Mouse (Mus musculus) mouse embryonic stem cell (cell line): ENCODE measurements around the gene Fgfr2.

Experiments used
- in situ Hi-C, 2 experiments: fragments of 300-500 bp; cut with MboI; formaldehyde crosslinking; loops; 1 replicate in 1 of 2; 3 replicates in 1 of 2; pipeline ENCODE4 v1.14.3; 2019 to 2020; ENCODE audit warnings: low sequenced_read_pairs in 2 of 2, low pct_unique_long_range_greater_than_20kb in 1 of 2, mixed read lengths in 1 of 2; ENCODE audit not compliant: unreplicated experiment in 1 of 2

Fgfr2 gene

GRCm38 (mm10) chr7:132994628-132995191 is 128.4 kb downstream of the Fgfr2 start:
- in situ Hi-C loops: no loop called here

- in situ Hi-C loops: no loop called here
These were observed 129.0 kb downstream of the Fgfr2 start for GRCm38 (mm10) chr7:132994120-132994519.

GRCm38 (mm10) chr7:132992967-132993615 is 130.1 kb downstream of the Fgfr2 start:
- in situ Hi-C loops: no loop called here

- in situ Hi-C loops: no loop called here
These were observed 131.8 kb downstream of the Fgfr2 start for GRCm38 (mm10) chr7:132991240-132991900.

- in situ Hi-C loops: no loop called here
These were observed 133.3 kb downstream of the Fgfr2 start for GRCm38 (mm10) chr7:132989839-132990238.

GRCm38 (mm10) chr7:132982639-132983038 is 140.5 kb downstream of the Fgfr2 start:
- in situ Hi-C loops: no loop called here

GRCm38 (mm10) chr7:132977981-132978380 is 145.2 kb downstream of the Fgfr2 start:
- in situ Hi-C loops: no loop called here

GRCm38 (mm10) chr7:132976079-132976478 is 147.1 kb downstream of the Fgfr2 start:
- in situ Hi-C loops: no loop called here

- in situ Hi-C loops: no loop called here
These were observed 151.1 kb downstream of the Fgfr2 start for GRCm38 (mm10) chr7:132972079-132972478.

GRCm38 (mm10) chr7:132965707-132966106 is 157.4 kb downstream of the Fgfr2 start:
- in situ Hi-C loops: no loop called here

- in situ Hi-C loops: no loop called here
These were observed 158.8 kb downstream of the Fgfr2 start for GRCm38 (mm10) chr7:132964395-132964794.

- in situ Hi-C loops: no loop called here
These were observed 172.5 kb downstream of the Fgfr2 start for GRCm38 (mm10) chr7:132950613-132951012.

- in situ Hi-C loops: no loop called here
These were observed 173.2 kb downstream of the Fgfr2 start for GRCm38 (mm10) chr7:132949968-132950367.

- in situ Hi-C loops: no loop called here
These were observed 182.6 kb downstream of the Fgfr2 start for GRCm38 (mm10) chr7:132940569-132940968.

- in situ Hi-C loops: no loop called here
These were observed 184.0 kb downstream of the Fgfr2 start for GRCm38 (mm10) chr7:132939118-132939517.

GRCm38 (mm10) chr7:132934743-132935142 is 188.4 kb downstream of the Fgfr2 start:
- in situ Hi-C loops: no loop called here

GRCm38 (mm10) chr7:132933331-132933730 is 189.8 kb downstream of the Fgfr2 start:
- in situ Hi-C loops: no loop called here

GRCm38 (mm10) chr7:132931560-132932351 is 191.4 kb downstream of the Fgfr2 start:
- in situ Hi-C loops: no loop called here

- in situ Hi-C loops: no loop called here
These were observed 192.1 kb downstream of the Fgfr2 start, which contains the start of gene Zranb1 for GRCm38 (mm10) chr7:132930850-132931559. Gene Zranb1, plus strand, starts transcription at chr7:132931142.
